Mouse (Mus musculus) thymus, postnatal 14 days (tissue): ENCODE data around the gene Gsc.

Source experiments
- DNase-seq: peaks from one replicate; pipeline ENCODE4 v3.0.0; 2021

The Gsc gene

GRCm38 (mm10) chr12:104472601-104473424 is at the start of gene Gsc:
Gene Gsc (minus strand): TSS chr12:104473330.
- DNase-seq, result no peak

DNA sequence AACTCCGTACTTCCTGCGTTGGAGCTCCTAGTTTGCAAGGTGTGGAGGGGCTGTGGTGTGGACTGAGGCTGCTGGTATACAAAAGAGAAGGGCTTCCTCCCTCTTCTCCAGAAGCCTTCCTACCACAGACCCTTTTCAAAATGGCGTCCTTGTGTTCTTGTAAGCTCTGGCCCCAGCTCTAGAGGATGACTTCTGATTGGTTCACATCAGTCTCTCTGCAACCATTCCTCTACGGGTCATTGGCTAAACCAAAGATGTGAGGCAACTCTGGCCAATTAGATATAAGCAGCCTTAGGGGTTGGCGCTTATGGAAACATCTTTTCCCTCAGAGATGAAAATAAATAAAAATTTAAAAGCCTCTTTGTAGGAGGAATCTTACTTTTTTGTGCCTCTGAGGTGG is 46.6 kb upstream of the Gsc start:
- DNase-seq, result no peak

GRCm38 (mm10) chr12:104507911-104508310 is 34.8 kb upstream of the Gsc start:
- DNase-seq, result no peak

GRCm38 (mm10) chr12:104492009-104492408 is 18.9 kb upstream of the Gsc start:
- DNase-seq, result no peak

GRCm38 (mm10) chr12:104486205-104486604 is 13.1 kb upstream of the Gsc start:
- DNase-seq, result no peak

DNA sequence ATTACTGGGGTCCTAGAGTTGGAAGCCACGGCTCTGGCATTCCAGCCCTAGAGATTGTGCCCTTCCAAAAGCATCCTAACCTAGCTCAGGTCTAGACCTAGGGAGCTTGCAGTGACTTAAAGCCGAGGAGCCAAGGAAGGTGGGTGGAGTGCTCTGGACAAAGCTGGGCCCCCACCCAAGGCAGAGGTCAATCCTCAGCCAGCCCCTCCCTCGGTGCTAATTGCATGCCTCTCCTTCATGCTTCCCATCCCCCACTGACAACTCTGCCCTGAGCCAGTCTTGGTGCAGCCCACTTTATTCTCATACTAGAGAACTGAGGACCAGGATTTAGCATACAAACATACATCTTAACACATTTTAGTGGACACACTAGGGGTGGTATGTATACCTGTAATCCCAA is 12.0 kb upstream of the Gsc start:
- no peak for DNase-seq

- no peak for DNase-seq
Measured at GRCm38 (mm10) chr12:104481007-104481406, 7.9 kb upstream of the Gsc start.

DNA sequence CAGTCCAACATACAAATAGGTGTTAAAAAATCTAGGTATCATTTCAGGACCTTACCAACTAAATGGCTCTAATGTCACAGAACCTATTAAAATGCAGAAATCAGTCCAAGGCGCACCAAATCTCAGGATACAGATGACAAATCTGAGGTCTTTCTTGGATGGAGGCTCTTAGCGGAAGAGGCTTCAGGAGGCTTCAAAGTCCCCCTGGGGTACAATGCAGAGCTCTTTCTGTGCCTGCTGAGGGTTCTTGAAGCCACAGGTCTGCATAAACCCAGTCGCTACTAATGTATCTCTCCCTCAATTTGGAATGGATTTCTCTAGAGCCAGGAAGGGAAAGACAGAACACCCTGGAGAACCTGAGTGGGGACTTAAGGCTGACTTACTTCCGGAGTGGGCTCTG is 5.1 kb upstream of the Gsc start:
- no peak for DNase-seq

DNA sequence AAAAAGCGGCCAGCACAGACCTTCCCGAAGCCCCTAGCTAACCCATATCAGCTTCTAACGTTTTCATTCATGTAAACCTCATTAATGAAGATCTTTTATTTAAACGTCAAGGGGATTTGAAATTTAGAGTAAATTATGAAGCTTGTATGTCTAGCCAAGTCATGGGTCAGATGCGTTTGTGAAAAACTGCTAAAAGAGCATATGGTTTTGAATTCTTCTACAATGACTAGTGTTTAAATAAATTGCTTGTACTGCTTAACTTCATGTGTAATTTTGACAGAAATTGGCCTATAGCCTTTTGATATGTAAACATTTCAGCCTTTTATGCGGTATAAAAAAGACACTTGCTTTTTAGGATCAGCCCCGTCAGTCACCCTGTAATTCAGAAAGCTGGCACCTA is 4.4 kb upstream of the Gsc start:
- no peak for DNase-seq

- DNase-seq, result no peak
Measured at GRCm38 (mm10) chr12:104477066-104477465, 3.9 kb upstream of the Gsc start.

- DNase-seq, result no peak
Measured at GRCm38 (mm10) chr12:104475946-104476345, 2.8 kb upstream of the Gsc start.

DNA sequence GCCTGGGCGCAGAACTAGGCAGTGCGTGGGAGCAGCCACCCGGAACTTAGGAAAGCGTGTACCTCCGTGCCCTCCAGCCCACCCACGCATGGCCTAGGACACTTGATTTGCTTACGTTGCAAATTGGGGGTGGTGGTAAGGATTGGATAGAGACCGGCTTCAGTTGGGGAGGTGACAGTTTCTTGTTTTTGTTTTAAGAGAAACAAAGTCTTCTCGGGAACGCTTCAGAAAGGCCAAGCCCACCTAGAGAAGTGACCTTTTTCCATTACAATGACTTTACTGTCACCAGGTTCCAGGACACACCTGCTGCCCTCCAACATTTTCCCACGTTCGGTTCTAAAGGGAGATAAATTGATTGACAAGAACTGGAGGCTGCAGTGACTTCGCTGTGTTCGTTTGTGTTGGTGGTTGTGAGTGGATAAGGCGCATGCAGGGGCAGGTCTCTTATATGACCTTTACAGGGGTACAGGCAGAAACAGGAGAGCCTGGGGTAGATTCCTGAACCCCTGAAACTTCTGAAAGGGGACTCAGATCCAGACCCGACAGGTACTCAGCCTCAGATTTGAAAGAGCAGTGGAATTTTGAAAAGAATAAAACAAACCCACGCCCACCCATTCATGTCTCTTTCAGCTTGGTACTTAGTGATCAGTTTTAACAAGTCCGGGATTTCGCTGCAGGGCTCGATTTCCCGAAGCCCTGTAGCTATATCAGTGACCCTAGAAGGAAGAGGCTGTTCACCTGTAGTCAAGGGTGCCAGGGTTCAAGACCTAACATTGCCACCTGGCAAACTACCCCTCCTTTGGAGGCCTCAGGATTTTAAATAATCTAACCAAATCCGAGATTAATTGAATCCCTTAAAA is 2.0 kb upstream of the Gsc start:
- DNase-seq, result no peak

DNA sequence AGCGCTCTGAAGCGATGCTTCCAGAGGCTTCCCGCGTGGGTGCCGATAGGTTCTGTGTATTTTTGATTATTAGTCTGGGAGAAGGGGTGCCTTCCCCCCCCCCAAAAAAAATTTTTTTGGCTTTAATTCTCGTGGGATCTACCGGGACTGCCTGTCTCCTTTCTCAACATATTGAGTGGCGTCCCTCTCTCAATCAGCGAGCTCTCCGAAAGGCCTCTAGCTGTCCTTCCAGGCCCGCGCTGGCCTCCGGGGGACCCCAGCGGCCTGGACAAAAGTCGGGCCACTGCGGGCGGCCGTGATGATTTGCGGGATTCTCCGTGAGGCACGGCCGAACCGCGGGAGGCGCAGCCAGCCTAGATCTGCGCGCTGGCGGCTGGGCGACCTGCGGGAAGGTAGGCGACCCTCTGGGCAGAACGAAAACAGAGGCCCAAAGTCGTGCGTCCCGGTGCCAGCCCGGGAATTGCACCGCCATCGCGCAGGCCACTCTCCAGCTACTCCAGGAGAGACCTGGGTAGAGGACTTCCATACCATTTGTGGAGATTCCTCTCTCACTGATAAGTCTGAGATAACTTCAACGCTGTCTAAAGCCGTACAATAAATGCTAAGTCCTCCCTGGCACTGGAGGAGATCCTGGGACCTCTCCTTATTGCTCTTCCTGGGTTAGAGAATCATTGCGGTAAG is 1.2 kb upstream of the Gsc start:
- no peak for DNase-seq

GRCm38 (mm10) chr12:104473492-104473891 is 362 bp upstream of the Gsc start:
- no peak for DNase-seq

DNA sequence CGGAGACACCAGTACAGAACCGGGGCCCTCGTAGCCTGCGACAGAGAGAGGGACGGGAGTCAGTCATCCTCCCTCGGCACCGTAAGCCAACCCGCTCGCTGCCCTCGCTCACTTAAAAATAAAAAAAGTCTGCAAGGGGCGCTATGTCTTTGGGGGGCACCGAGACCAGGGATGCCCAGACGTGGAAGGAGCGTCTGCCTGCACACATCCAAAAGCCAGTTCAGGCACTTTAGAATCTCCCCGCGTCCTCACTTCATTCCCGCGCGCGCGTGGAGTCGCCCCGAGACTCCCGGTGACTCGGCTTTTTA is 958 bp downstream of the Gsc start:
- no peak for DNase-seq

GRCm38 (mm10) chr12:104471351-104472217 is 1.5 kb downstream of the Gsc start:
- DNase-seq, result no peak

DNA sequence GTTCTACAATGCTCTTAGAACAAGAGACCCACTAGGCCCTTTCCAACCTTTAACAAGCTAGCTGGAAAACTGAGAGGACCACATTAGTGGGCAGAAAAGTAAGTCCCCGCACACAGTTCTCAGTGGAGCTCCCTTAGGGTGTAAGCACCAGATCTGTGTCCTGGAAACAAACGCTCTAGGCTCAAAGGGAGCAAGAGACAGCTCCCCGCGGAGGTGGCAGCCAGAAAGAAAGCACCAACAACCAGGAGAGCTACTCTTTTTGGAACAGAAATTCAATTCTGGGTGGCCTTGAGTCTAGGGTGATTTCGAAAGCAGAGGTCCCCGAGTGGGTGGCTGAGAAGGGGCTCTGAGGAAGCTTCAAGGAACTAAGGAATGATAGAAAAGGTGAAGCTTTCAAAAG is 2.5 kb downstream of the Gsc start:
- DNase-seq, result no peak

DNA sequence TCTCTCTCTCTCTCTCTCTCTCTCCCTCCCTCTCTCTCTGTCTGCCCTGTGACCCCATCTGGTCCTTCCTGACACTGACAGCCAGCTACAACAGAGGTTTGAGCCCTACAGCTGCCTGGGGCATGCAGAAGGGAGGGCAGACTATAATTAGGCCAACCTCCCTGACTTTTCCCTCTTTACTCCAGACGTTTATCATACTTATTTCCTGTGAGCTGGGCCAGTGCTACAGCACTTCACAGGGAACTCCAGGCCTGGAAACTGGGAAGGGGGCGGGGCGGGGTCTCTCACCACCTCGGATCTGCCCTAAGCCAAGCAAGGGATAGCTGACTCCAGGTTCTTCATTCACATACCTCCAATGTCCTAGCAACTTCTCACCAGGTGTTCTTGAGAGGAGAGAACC is 4.3 kb downstream of the Gsc start:
- DNase-seq, result no peak

GRCm38 (mm10) chr12:104467372-104467771 is 5.8 kb downstream of the Gsc start:
- no peak for DNase-seq

- no peak for DNase-seq
Measured at GRCm38 (mm10) chr12:104466930-104467329, 6.2 kb downstream of the Gsc start.

- no peak for DNase-seq
Measured at GRCm38 (mm10) chr12:104461372-104461771, 11.8 kb downstream of the Gsc start.

DNA sequence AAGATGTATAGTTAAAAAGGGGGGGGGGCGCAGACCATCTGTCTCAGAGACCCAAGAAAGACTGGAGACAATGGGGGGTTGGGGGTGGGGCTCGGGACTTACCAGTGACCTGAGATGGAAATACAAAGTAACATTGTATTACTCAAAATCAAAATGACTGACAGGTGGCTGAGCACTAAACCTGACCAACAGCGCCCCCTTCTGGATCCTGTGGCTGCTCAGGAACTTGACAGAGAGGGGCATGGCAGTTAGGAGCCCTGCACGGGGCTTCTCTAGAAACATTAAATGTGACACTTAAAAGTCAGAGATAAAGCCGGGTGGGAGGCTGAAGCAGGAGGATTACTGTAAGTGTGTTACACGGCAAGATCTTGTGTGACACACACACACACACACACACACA is 13.8 kb downstream of the Gsc start:
- DNase-seq, result no peak

- DNase-seq, result no peak
Measured at GRCm38 (mm10) chr12:104453002-104453401, 20.1 kb downstream of the Gsc start.
